Mouse (Mus musculus) ES-E14 (cell line): ENCODE data around the gene Gprin1. TPM values are rescaled to one million over a fixed set of nuclear protein-coding genes. Genes with fewer than 3 reads are reported as not detected.
A peak's percentile ranks its signal among the peaks of the same experiment; 100 is the strongest.

ENCODE experiments used
- DNase-seq: peaks from one replicate; pipeline ENCODE4 v3.0.0-alpha.2; 2013; ENCODE audit warnings: low read depth, low spot score
- H3K27ac ChIP-seq: 2 replicates; pipeline ENCODE4 v1.5.1; 2012; ENCODE audit warnings: low read depth, mild to moderate bottlenecking, low read length, moderate library complexity, mixed read lengths; ENCODE audit not compliant: poor library complexity, insufficient read depth, severe bottlenecking
- H3K36me3 ChIP-seq: 2 replicates; pipeline ENCODE4 v1.6.1; 2012; ENCODE audit warnings: mild to moderate bottlenecking, low read length, moderate library complexity, mixed read lengths; ENCODE audit not compliant: control insufficient read depth, poor library complexity, insufficient read depth, severe bottlenecking
- H3K4me1 ChIP-seq, 2 experiments: fragments of 150-350 bp in 1 of 2; sonication (generic) in 1 of 2; 2 replicates each; pipeline ENCODE4 v1.6.1; 2012; ENCODE audit warnings: low read length in 2 of 2, mild to moderate bottlenecking in 1 of 2, mixed read lengths in 1 of 2; ENCODE audit not compliant: control insufficient read depth in 2 of 2, insufficient read depth in 2 of 2, poor library complexity in 1 of 2
- H3K4me3 ChIP-seq, 2 experiments: fragments of 150-350 bp in 1 of 2; sonication (generic) in 1 of 2; 2 replicates each; pipeline ENCODE4 v1.5.1; 2012; ENCODE audit warnings: low read length in 2 of 2, low read depth in 1 of 2, mild to moderate bottlenecking in 1 of 2, mixed read lengths in 1 of 2; ENCODE audit not compliant: insufficient read depth in 1 of 2, poor library complexity in 1 of 2, severe bottlenecking in 1 of 2
- H3K9ac ChIP-seq: 2 replicates; pipeline ENCODE4 v1.6.1; 2012; ENCODE audit warnings: low read depth, mild to moderate bottlenecking, low read length, mixed read lengths; ENCODE audit not compliant: poor library complexity, insufficient read depth, severe bottlenecking
- H3K9me3 ChIP-seq: fragments of 150-350 bp; sonication (generic); 2 replicates; pipeline ENCODE4 v1.6.1; 2012; ENCODE audit warnings: low read depth, mild to moderate bottlenecking, low read length; ENCODE audit not compliant: control insufficient read depth, insufficient read depth
- CHD2 ChIP-seq: IDR thresholded peaks from 2 replicates; pipeline ENCODE4 v1.6.1; 2014; ENCODE audit warnings: mild to moderate bottlenecking, low read depth, low read length, inconsistent platforms
- HCFC1 ChIP-seq: IDR thresholded peaks from 2 replicates; pipeline ENCODE4 v1.6.1; 2012; ENCODE audit warnings: low read length, inconsistent platforms, borderline replicate concordance; ENCODE audit not compliant: insufficient read depth
- MAFK ChIP-seq: IDR thresholded peaks from 2 replicates; pipeline ENCODE4 v1.6.1; 2014; ENCODE audit warnings: mild to moderate bottlenecking, low read depth, low read length, inconsistent platforms; ENCODE audit not compliant: insufficient read depth
- ZC3H11A ChIP-seq: IDR thresholded peaks from 2 replicates; pipeline ENCODE4 v1.6.1; 2012; ENCODE audit warnings: low read depth, mild to moderate bottlenecking, inconsistent platforms, low read length, borderline replicate concordance
- ZNF384 ChIP-seq: IDR thresholded peaks from 2 replicates; pipeline ENCODE4 v1.6.1; 2012; ENCODE audit warnings: low read depth, low read length, inconsistent platforms
- in situ Hi-C, 2 experiments: fragments of 600-800 bp; cut with MboI; formaldehyde crosslinking; loops; one replicate each; pipeline ENCODE4 v1.15.1; 2025; ENCODE audit warnings: low sequenced_read_pairs in 2 of 2, inconsistent platforms in 1 of 2; ENCODE audit not compliant: unreplicated experiment in 2 of 2
- total RNA-seq: library from RNA; depleted of rRNA; stranded (reverse); fragments of 300-350 nt; gene quantifications from 2 replicates; pipeline ENCODE4 v1.2.3, GENCODE M21; 2012; rRNA removed

Gprin1 gene
- total RNA-seq, 1 experiment: 0.58 TPM

DNA sequence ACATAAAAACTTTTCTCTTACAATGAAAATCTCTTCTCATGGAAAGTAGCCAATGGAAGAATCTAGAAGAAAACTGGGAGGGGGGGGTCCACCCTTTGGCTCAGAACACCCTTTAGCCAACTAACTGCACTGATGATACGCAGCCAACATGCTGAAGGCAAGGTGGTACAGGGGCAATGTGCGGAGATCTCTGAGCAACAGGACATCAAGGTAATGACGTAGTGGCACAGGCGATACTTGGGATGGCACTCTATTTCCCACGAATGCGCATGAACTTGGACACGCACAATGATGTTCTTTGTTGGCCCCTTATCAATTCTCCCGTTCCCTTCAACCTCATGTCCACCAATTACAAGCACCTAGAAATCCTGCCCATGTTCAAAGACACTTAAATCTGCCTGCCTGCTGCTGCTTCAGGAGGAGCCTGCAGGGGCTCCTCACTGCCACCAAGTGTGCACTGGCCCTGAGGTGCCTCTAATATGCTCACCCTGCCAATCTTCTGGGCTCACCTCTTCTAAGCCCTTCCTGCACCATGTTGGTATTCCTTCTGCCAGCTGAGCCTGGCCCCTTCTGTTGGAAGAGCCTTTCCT lies 59.4 kb downstream of the Gprin1 start:
- TF ChIP-seq MAFK (no peak), ZC3H11A (no peak), ZNF384 (no peak), CHD2 (no peak), HCFC1 (no peak)
- in situ Hi-C loops: no loop called here
- Histone ChIP-seq H3K27ac (no peak overlapping the region), H3K4me3 (no peak overlapping the region), H3K36me3 (peaks cover 5% of the 10 kb centered on the region; the same call in 1 of the 2 replicates), H3K4me1 (peaks cover 8 to 13% of the 10 kb centered on the region in 2 experiments; a peak in 3 of 4 replicates), H3K9ac (0 out of 2 replicates have a peak overlapping the region, but pooled peaks have one; percentile 17), H3K9me3 (no peaks in the 10 kb centered on the region)
- no peak for DNase-seq

- H3K9me3 ChIP-seq: no peaks in the 10 kb centered on the region
- in situ Hi-C loops: no loop called here
- peaks cover 27% of the 10 kb centered on the region for H3K36me3 ChIP-seq
- H3K27ac ChIP-seq: peak overlapping the region; percentile 100
- TF ChIP-seq ZNF384 (no peak), MAFK (peak; percentile 46; the same call in 1 of the 2 replicates), HCFC1 (peak; percentile 45; the same call in 1 of the 2 replicates)
- peaks cover 10 to 23% of the 10 kb centered on the region in 2 experiments for H3K4me1 ChIP-seq
- peak; percentile 96 for DNase-seq
- peak overlapping the region; percentile 96 to 100 for H3K4me3 ChIP-seq
- H3K9ac ChIP-seq: peak overlapping the region; percentile 99
These were observed 61.9 kb downstream of the Gprin1 start for GRCm38 (mm10) chr13:54687575-54688424.

GRCm38 (mm10) chr13:54687096-54687495 lies 62.6 kb downstream of the Gprin1 start:
- peaks cover 10 to 27% of the 10 kb centered on the region in 2 experiments for H3K4me1 ChIP-seq
- peak overlapping the region; percentile 97 for H3K27ac ChIP-seq
- peak overlapping the region; percentile 99 for H3K9ac ChIP-seq
- in situ Hi-C loops: no loop called here
- peak overlapping the region; percentile 96 to 100 for H3K4me3 ChIP-seq
- TF ChIP-seq HCFC1 (0 out of 2 replicates have a peak, but pooled peaks have one; percentile 20), ZC3H11A (no peak)
- no peak for DNase-seq
- H3K36me3 ChIP-seq: peaks cover 34% of the 10 kb centered on the region
- no peaks in the 10 kb centered on the region for H3K9me3 ChIP-seq

Other genes with a start within 250 kb of the Gprin1 start
- 6.9 and 10.8 TPM in 2 replicates for gene Simc1, start 246.1 kb downstream of the Gprin1 start, total RNA-seq
- gene 4833439L19Rik, start 184.4 kb downstream of the Gprin1 start, total RNA-seq: 48.0 and 52.8 TPM in 2 replicates
- gene Arl10, start 174.9 kb downstream of the Gprin1 start, total RNA-seq: 38.3 and 51.0 TPM in 2 replicates
- gene Nop16, start 159.8 kb downstream of the Gprin1 start, total RNA-seq: 53.2 and 65.5 TPM in 2 replicates
- gene Higd2a, start 159.7 kb downstream of the Gprin1 start, total RNA-seq: 108 and 156 TPM in 2 replicates
- gene Cltb, start 138.5 kb downstream of the Gprin1 start, total RNA-seq: 49.5 and 75.1 TPM in 2 replicates
- gene Faf2, start 128.1 kb downstream of the Gprin1 start, total RNA-seq: 76.3 and 108 TPM in 2 replicates
- gene Rnf44, start 56.0 kb downstream of the Gprin1 start, total RNA-seq: 60.3 and 66.5 TPM in 2 replicates
- gene Cdhr2, start 48.4 kb downstream of the Gprin1 start, total RNA-seq: 0.31 and 0.69 TPM in 2 replicates
- 0.16 TPM in 1 of 2 replicates, not detected in the other for gene Sncb, start 16.7 kb upstream of the Gprin1 start, total RNA-seq
- gene Eif4e1b, start 34.1 kb upstream of the Gprin1 start, total RNA-seq: 0.37 and 0.54 TPM in 2 replicates
- gene Tspan17, start 39.5 kb upstream of the Gprin1 start, total RNA-seq: 9.8 and 10.4 TPM in 2 replicates
- 0.31 and 0.95 TPM in 2 replicates for gene Unc5a, start 199.5 kb upstream of the Gprin1 start, total RNA-seq